Mouse (Mus musculus) erythroblast, embryonic 14.5 days (primary cell): ENCODE results near the gene Myo18a.

ENCODE experiments used
- GATA1 ChIP-seq: IDR thresholded peaks from 2 replicates; pipeline ENCODE4 v1.6.1; 2012; ENCODE audit warnings: low read length, inconsistent platforms, mixed read lengths
- TAL1 ChIP-seq: IDR thresholded peaks from 3 replicates; pipeline ENCODE4 v1.6.1; 2012; ENCODE audit warnings: low read length, inconsistent platforms, mixed read lengths

- TF ChIP-seq GATA1 (peak; percentile 5; the same call in 1 of the 2 replicates), TAL1 (no peak)
Measured at GRCm38 (mm10) chr11:77770346-77770745, 7.3 kb downstream of the Myo18a start.
